Mouse (Mus musculus): Measurements from ENCODE around the gene Wfs1. TPM values are rescaled to one million over a fixed set of nuclear protein-coding genes. Genes with fewer than 3 reads are reported as not detected.
"Not testable (repeated sequence)": the region's sequence is repeated elsewhere in the genome, so short reads cannot be mapped to it uniquely, and the experiment has no call there.

The Wfs1 gene
- total RNA-seq, 4 experiments from 2014 or later = 36.1 to 156 (median 79.3) TPM

DNA sequence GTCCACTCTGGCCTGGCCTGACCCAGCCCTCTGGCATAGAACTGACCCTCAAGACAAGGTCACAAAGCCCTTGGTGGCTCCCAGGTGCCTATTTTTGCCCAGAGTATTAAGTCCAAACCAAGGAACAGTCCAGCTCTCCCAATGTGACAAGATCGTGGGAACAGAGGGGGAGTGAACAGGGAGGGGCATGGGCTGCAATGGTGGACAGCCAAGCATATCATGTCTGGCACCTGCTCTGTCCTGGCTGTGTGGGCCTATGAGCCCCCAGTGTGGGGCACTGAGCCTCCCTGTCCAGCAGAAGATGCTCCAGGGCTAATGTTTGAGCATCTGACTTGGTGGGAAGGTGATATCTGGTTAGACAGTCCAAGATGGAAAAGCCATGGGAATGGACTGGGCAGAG, 2.4 kb downstream of the Wfs1 start:
- no peak for DNase-seq

DNA sequence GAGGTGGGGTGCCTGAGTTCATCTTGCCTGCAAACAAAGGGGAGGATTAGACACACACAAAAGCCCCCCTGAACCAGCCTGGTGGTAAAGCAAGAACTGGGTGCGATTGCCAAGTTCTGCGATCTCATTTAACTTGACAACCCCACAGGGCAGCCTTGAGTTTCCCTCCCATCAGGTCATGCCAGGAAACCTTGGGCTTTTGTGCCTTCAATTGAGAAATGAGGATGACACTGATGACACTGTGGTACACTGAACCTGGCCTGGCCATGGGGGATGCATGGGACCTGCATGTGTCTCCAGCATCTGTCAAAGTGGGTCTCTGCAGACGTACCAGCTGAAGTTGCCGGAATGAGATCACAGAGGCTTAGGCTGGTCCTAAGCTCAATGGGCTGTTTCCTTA, 6.7 kb downstream of the Wfs1 start:
- peak; percentile 56 for DNase-seq

DNA sequence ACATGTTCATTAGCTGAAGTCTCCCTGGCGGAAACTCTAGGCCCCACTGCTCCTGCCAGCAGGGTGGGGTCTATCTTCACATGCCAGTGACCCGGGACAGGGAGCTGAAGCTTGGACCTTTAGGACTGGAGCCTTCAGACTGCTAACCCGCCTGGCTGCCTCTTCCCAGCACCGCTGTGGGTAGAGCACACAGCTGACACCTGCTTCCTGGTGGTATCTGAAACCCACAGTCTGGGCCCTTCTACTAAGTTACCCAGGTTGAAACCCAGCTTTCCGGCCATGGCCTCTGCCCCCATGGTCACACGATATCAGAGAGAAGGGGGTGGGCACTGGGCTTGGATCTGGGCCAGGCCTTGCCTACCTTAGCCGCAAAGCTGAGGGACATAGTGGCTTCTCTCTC, 9.4 kb downstream of the Wfs1 start:
- DNase-seq = no peak

DNA sequence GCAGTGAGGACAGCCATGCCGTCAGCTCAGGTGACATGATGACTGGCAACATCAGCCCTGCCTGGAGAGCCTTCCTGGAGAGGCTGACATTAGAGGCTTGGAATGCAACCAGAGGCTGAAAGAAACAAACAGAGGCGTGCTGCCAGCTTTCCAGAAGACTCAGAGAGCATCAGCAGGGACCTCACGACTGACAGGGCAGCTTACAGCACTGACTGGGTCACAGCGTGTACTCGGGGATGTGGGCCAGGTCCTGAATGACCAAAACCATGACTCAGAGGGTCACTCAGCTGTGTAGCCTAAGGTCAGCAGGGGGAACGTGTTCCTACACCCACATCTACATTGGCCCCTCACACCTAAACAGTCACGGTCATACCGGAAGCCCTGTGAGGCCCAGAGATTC, 10.0 kb downstream of the Wfs1 start:
- DNase-seq = peak; percentile 50

DNA sequence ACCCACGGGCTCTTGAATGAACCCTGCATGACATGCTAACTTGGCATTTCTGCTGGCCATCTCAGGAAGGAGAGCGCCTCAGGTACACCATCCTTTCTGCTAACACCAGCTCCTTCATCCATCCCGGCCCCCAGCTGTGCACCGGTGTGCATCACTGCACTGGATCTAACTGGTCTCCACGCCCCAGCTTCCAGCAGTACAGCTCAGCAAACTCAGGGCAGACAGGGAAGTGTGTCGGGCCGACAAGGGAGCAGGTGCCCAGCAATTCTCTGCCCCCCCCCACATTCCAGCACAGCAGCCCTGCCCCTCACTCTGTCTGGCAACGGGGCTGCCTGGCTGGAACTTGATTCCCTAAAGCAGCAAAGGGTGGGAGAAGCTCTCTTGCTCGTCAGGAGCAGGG, 11.2 kb downstream of the Wfs1 start:
- no peak for DNase-seq

DNA sequence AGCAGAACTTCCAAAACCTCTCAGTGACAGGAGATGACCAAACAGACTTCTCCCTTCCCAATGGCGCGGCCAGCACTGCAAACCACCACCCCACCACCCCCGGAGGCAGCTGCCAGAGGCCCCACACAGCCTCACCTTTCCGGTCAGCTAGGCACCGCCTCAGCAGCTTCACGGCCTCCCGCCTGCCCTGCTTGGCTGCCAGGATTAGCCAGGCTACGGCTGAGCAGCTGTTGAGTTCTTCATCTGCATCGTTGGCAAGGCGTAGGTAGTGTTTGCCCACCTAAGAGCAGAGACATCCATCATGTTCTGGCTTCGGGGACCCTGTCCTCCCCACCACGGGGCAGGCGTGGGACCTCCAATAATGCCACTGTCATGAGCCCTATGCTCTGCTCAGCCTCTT, 13.7 kb downstream of the Wfs1 start:
- no peak for DNase-seq

DNA sequence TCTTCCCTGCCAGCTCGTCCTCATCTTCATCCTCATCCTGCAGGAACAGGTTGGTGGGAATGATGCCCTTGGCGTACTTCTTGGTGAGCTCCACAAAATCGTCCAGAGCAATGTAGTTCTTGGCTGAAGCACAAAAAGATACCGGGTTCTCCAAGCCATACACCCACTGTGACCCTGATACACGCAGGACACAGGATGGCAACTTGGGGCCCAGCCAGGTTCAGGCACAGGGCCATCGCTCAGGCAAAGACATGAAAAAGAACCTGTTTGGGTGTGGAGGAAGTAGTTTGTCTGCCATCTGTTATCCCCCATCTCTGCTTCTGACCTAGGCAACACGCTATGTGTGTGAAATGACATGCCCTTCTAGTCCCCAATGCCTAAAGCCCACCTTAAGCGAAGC, 17.4 kb downstream of the Wfs1 start:
- DNase-seq = no peak

DNA sequence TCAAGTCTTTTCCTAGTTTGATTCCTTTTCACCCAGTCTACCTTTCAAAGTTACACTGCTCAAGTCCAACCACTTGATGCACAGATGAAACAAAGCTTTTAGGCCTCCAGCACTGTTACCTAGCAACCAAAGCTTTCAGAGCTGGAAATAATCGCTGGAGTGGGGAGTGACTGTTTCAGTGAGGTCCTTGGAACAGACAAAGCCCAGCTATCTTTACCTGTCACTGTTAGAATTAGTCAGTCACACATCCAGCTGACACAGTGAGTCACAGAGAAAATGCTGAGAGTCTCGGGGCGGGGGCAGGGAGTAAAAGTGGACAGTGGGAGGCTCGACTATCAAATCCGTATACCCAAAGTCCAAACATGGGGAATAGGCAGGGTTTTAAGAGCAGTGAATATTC, 28.5 kb downstream of the Wfs1 start:
- no peak for DNase-seq

DNA sequence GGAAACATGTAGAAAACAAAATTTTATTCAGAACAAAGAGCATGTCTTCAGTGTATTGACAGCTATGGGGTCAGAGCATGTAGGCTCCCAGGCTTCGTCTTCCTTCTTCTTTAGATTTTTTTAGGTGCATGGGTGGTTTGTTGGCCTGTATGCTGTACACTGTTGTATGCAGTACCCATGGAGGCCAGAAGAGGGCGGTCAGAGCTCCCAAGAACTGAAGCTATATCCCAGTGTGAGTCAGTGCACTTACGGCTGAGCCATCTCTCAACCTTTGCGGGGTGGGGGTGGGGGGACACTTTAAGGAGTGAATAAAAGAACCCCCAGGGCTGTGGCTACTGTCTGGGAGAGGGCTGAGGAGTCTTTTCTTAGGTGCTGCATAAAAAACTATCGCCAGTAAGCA, 30.2 kb downstream of the Wfs1 start:
- peak; percentile 54 for DNase-seq

DNA sequence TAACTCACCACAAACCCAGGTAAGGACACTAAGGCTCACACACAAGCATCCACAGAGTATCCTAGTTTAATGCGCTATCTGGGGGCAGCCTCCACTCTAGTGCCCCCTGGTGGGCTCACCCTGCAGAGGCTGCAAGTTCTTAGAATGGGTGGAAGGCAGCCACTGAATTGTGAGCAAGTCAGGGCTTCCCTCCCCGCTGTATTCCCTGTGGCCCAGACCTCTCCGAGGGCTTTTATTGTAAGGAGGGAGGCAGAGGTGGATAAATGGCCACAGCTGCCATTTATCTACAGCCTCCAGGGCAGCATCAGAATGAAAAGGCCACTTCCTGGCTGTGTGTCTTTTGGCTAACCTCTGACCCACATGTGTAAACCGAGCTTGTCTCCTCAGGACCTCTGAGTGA, 33.6 kb downstream of the Wfs1 start:
- no peak for DNase-seq

DNA sequence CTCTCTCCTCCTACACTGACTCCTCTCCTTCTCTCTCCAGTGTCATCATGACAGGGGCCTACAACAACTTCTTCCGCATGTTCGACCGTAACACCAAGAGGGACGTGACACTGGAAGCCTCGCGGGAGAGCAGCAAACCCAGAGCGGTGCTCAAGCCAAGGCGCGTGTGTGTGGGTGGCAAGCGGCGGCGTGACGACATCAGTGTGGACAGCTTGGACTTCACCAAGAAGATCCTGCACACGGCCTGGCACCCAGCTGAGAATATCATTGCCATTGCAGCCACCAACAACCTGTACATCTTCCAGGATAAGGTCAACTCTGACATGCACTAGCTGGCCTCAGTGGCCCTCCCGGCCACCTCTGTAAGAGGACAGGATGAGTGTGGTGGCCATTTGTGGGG, 36.7 kb downstream of the Wfs1 start:
- no peak for DNase-seq

DNA sequence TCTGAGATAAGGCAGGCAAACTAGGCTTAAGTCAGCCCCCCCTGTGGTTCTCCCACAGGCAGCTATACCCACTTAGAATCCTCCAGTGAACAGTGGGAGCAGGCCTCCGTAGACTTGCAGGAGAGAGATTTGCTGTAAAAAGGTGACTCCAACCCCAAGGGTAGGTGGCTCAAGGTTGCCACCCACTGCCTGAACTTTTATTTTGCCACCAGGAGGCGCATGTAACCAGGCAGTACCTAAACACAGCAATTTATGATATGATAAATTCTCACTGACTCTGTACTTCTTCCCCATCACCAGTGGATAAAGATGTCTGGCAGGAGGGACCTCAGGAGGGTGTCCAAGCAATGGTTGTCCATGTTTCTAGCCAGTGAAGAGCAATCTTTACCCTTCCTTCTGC, 38.1 kb downstream of the Wfs1 start:
- no peak for DNase-seq

DNA sequence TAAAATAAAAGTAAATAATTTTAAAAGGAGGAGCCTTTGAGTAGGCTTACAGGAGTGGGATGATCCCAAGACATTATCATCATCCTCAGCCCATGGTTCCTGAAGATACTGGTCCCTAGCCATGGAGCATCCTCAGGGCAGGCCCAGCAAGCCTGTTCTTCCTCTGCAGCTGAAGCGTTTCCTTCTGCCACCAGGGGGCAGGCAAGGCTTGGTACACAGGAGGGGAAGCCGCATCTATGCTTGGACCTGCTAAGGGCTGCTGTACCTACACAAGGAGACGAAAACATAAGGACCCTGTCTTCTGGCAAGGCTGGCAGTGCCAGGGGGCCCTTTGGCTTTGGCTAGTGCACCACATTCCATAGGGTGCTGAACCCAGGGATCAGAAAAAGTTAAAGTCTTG, 40.2 kb downstream of the Wfs1 start:
- DNase-seq = peak; percentile 27

DNA sequence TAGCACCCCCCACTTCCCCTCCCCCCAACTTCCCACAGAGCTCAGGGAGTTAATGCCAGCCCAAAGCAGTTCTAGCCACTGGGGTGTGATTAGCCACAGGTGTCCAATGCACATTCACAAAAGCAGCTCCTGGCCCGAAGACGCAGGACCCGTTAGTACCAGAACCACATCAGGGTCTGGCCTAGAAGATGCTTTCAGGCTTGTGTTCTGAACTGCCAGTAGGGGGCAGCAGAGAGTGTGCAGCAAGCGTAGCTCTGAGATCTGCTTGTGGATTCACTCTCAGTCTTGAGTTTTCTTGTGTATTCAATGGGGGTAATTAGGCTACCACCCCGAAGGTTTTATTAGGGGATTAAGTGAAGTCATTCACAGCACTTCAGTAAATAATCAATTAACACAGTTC, 42.6 kb downstream of the Wfs1 start:
- no peak for DNase-seq

DNA sequence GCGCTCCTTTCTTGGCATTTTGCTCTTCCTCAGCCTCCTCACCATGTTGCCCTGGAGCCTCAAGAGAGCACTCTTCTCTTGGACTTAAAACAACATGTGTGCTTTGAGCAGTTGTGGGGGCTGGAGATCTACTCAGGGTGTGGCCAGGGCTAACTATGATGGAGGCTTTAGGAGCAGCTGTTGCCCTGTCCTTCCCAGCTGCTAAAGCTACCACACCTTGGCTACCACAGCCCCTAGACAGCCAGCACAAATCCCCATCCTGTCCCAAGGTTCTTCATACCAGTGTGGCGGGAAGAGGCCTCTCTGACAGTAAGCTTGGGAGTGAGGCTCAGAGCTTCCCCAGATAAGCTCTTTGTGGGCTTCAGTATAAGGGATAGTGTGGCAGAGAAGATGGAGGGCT, 43.3 kb downstream of the Wfs1 start:
- DNase-seq = no peak

DNA sequence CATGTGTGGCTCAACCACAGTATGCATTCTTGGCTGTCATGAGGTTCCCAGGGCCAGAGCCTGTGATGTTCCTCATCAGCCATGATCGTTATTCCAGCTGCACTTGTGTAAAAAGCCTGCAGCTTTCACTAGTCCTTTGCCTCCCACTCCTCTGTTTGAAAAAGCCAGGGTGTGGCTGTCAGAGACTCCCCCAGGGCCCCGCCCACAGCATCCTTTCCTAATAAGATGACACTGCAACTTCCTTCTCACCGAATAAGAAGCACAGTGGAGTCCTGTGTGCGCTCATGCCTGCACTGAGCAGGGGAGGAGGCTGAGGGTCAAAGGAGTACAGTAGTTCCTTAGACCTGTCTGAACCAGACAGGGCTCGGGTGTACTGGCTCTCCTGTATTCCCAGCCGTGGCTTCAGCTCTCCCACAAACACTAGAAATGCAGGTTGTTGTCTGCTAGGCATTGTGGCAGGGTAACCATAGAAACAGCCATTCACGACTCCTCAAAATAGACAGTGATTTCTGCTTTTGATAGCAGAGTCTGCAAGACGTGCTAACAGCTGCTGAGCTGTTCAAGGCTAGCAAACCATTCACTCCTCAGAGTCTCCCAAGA, 43.8 kb downstream of the Wfs1 start:
- DNase-seq = no peak

DNA sequence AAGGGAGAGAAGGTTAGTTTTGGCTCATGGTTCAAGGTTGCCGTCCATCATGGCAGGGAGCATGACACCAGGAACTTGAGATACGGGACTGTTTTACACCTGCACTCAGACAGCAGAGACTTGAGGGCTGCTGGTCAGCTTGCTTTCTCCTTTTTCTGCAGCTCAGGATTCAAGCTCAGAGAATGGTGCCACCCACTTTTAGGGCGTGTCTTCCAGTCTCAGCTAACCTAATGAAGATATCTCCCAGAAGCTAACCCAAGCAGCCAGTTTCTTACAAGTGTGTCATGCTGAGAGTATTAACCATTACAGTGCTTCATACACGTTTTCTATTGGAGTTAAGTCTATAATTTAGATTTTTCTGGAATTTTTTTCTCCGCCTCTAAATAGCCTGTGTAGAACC, 44.5 kb downstream of the Wfs1 start:
- DNase-seq = no peak

DNA sequence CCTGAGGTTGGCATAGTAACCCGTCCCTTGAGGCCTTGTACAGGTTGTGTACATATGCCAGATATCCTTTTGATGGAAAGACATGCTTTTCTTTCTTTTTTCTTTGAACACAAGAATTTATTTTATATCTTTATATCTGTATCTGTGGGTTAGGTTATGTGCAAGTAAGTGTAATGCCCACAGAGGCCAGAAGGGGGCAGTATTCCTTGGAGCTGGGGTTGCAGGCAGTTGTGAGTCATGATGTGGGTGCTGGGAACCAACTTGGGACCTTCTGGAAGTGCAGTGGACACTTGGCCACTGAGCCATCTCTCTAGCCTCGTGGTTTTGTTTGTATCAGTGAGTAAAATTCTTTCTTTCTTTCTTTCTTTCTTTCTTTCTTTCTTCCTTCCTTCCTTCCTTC, 46.6 kb downstream of the Wfs1 start:
- no peak for DNase-seq

DNA sequence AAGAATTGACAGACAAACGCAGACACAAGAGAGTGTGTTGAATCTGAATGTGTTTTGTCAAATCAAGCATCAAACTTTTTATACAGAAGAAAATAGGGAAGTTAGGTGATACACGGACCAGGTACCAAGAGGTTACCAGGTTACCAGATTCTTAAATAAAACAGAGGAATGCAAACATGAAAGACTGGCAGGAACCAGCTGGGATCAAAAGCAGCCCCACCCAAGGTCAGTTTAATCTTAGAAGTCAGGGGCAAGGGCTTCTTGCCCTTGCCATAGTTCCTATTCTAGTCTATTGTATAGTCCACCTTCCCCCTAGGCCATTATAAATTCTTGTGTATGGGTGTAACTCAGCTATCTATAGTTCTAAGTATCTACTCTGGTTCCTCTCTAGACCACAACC, 50.0 kb downstream of the Wfs1 start:
- DNase-seq = not testable (repeated sequence)

DNA sequence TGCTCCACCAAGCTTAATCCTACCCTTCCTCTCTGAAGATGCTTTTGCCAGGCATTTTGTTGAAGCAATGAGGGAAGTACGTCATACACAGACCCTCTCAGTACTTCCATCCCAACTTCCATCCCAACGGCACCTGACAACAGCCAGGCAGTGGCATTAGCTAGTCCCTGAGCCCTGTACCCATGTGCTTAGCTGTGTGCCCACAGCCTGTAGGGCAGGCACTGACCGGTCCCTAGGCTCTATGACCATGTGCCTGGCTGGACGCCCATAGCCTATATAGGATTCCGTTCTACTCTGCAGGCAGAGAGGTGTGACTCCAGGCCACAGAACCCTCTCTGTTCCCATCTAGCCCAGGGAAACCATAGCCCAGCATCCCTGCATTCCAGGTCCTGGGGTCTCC, 51.0 kb downstream of the Wfs1 start:
- no peak for DNase-seq

DNA sequence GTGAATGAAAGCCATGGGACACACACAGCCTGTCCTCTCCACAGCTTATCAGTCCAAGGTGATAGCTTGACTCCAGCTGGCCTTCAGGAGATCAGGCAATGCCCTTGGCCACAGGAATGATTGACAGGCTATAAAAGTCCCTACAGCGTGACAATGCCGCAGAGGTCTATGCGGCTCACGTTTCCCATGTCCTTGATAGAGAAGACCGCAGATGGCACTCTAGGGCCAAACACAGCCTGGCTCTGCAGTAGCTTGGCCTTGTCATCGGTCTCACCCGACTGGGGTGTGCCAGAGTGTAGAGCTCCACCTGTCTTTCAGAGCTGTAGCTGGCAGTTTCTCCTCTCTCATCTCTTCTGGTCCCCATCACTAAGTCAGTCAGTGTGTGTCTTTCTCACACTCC, 52.5 kb downstream of the Wfs1 start:
- peak; percentile 38 for DNase-seq

DNA sequence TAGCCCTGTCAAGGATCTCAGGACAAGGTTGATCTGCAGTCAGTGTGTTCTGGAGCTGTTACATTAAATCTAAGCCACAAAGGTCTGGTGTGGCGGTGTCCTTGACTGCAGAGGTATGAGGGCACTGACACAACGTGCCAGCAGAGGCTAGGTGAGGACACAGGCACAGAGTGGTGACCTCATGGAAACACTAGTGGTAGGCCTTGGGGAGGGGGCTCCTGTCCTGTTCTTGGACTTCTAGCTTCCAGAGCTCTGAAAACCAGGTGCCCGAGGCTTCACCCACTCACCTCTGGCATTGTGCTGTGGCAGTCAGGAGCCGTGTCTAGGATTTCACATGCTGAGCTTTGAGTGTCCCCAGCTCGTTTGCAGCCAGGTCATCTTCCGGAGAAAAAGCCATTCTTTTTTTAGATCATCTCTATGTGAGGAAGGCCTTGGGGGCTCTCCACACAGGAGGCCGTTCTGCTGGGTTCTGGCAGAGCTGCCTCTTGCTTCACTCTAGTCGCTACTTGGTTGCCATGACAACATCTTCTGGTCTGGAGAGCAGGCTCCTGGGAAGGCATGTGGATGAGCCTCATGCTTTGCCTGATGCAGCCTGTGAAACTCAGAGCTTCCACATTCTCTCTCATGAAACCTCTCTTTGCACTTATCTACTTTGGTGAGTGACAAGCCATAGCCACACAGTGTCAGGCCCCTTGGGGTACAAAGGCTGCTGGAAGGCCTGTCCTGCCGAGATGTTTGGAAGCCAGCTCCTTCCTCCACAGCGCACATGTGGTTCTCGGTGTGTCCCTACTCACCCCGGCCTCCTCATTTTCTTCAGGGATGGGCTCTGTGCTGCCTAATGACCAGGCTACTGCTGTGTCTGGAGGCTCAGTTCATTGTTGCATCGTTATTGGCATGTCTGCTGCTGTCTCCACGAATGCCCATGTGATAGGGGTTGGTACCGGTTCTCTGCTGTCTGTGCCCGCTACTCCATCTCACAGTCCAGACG, 53.2 kb downstream of the Wfs1 start:
- DNase-seq = peak; percentile 15

DNA sequence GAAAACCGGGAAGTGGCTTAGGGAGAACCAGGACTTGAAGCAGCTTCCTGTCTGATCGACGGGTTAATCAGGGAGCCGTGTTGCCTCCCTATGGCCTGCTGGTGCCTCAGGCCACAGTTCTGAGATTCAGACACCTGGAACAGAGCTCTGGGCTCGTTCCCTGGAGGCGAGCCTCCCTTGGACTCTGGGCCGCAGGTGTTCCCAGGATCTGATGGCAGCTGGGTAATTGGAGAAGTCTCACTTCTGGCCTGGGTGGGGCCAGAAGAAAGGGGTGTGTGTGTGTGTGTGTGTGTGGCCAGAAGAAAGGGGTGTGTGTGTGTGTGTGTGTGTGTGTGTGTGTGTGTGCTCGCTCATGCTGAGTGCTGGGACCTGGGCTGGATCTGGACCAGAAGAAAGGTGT, 55.6 kb downstream of the Wfs1 start:
- DNase-seq = no peak

DNA sequence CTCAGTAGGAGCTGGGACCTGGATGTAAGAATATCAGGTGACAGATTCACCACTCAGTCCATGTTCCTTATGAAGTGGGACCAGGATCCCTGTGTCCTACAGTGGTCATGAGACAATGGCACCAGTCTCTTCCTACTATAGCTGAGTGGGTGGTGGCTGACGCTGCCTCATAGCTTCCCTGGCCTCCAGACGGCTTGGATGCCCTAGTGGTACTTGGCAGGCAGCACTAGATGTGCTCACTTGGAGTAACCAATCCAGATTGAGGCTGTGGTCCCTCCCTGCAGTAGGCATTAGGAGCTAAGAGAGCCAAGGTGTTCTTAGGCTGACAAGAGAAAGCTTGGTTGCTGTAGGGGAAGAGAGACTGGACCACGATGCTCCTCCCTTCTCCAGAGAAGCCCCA, 59.6 kb downstream of the Wfs1 start:
- no peak for DNase-seq
